Mouse (Mus musculus): Measurements from ENCODE around the gene Eno3.

- TF ChIP-seq CTCF (IDR thresholded peaks at IDR 0.05; ENCODE audit: low read depth) (no peak), EP300 (IDR thresholded peaks at IDR 0.05; ENCODE audit: low read depth) (no peak)
Measured at GRCm38 (mm10) chr11:70658521-70658920, 1.5 kb downstream of the Eno3 start.
